Mouse (Mus musculus): ENCODE measurements around the gene Flrt3. TPM values are rescaled to one million over a fixed set of nuclear protein-coding genes. Genes with fewer than 3 reads are reported as not detected.
A peak's percentile ranks its signal among the peaks of the same experiment; 100 is the strongest.

Flrt3 gene
- polyA plus RNA-seq, 1 experiment from 2014 or later, result 60.5 TPM

GRCm38 (mm10) chr2:140676728-140677127 lies 5.5 kb upstream of the Flrt3 start:
- no peaks in the 10 kb centered on the region for H3K36me3 ChIP-seq
- no peak overlapping the region for H3K4me3 ChIP-seq (replicated peaks)
- no peak overlapping the region for H3K27ac ChIP-seq (replicated peaks)
- no peak overlapping the region for H3K9ac ChIP-seq
- H3K9me3 ChIP-seq (replicated peaks), result no peaks in the 10 kb centered on the region
- no peaks in the 10 kb centered on the region for H3K27me3 ChIP-seq
- no peaks in the 10 kb centered on the region for H3K4me1 ChIP-seq
- H3K4me2 ChIP-seq (replicated peaks), result no peak overlapping the region
- 39% methylated on average over 3 of the region's 3 CpGs for WGBS
- no peak for ATAC-seq (ENCODE audit: insufficient number of reproducible peaks, low FRiP score, low TSS enrichment, low read depth)

- Histone ChIP-seq H3K9ac (no peak overlapping the region), H3K9me3 (replicated peaks) (no peaks in the 10 kb centered on the region), H3K4me3 (replicated peaks) (no peak overlapping the region), H3K4me1 (no peaks in the 10 kb centered on the region), H3K27ac (replicated peaks) (no peak overlapping the region), H3K36me3 (no peaks in the 10 kb centered on the region), H3K4me2 (replicated peaks) (no peak overlapping the region), H3K27me3 (no peaks in the 10 kb centered on the region)
- 90% methylated on average over 5 of the region's 5 CpGs for WGBS
- ATAC-seq (ENCODE audit: insufficient number of reproducible peaks, low FRiP score, low TSS enrichment, low read depth), result no peak
Measured at GRCm38 (mm10) chr2:140673466-140673865, 2.2 kb upstream of the Flrt3 start.

- Histone ChIP-seq H3K4me1 (peaks cover 18% of the 10 kb centered on the region), H3K9ac (peak overlapping the region; percentile 79), H3K36me3 (no peaks in the 10 kb centered on the region), H3K27me3 (no peaks in the 10 kb centered on the region), H3K4me2 (replicated peaks) (peak overlapping the region; percentile 51), H3K27ac (replicated peaks) (peak overlapping the region; percentile 90), H3K9me3 (replicated peaks) (no peaks in the 10 kb centered on the region), H3K4me3 (replicated peaks) (peak overlapping the region; percentile 64)
- peak; percentile 25 for ATAC-seq (ENCODE audit: insufficient number of reproducible peaks, low FRiP score, low TSS enrichment, low read depth)
- 0% methylated on average over 12 of the region's 12 CpGs for WGBS
Measured at GRCm38 (mm10) chr2:140670457-140670856, 812 bp downstream of the Flrt3 start.

- WGBS, result 17% methylated on average over 2 of the region's 2 CpGs
Measured at GRCm38 (mm10) chr2:140669786-140670185, 1.5 kb downstream of the Flrt3 start.

GRCm38 (mm10) chr2:140669081-140669480 lies 2.2 kb downstream of the Flrt3 start:
- Histone ChIP-seq H3K27me3 (no peaks in the 10 kb centered on the region), H3K9ac (no peak overlapping the region), H3K4me3 (replicated peaks) (peak overlapping the region; percentile 42), H3K4me2 (replicated peaks) (peak overlapping the region; percentile 44), H3K4me1 (peaks cover 19% of the 10 kb centered on the region), H3K27ac (replicated peaks) (peak overlapping the region; percentile 53; the same call in 1 of the 2 replicates), H3K9me3 (replicated peaks) (no peaks in the 10 kb centered on the region), H3K36me3 (no peaks in the 10 kb centered on the region)
- WGBS, result 20% methylated on average over 2 of the region's 2 CpGs
- no peak for ATAC-seq (ENCODE audit: insufficient number of reproducible peaks, low FRiP score, low TSS enrichment, low read depth)

More at GRCm38 (mm10) chr2:140669786-140670185, 1.5 kb downstream of the Flrt3 start:
- Histone ChIP-seq H3K27ac (replicated peaks) (no peak overlapping the region), H3K9ac (no peak overlapping the region), H3K27me3 (no peaks in the 10 kb centered on the region), H3K4me3 (replicated peaks) (peak overlapping the region; percentile 64), H3K36me3 (no peaks in the 10 kb centered on the region), H3K4me2 (replicated peaks) (peak overlapping the region; percentile 51), H3K4me1 (peaks cover 19% of the 10 kb centered on the region), H3K9me3 (replicated peaks) (no peaks in the 10 kb centered on the region)
- ATAC-seq (ENCODE audit: insufficient number of reproducible peaks, low FRiP score, low TSS enrichment, low read depth), result no peak

- H3K27ac ChIP-seq (replicated peaks), result peak overlapping the region; percentile 48
- H3K9ac ChIP-seq, result 0 out of 2 replicates have a peak overlapping the region, but pooled peaks have one; percentile 9
- H3K4me1 ChIP-seq, result peaks cover 19% of the 10 kb centered on the region
- peak; percentile 61; the same call in 1 of the 2 replicates for ATAC-seq (ENCODE audit: insufficient number of reproducible peaks, low FRiP score, low TSS enrichment, low read depth)
- H3K9me3 ChIP-seq (replicated peaks), result no peaks in the 10 kb centered on the region
- no peaks in the 10 kb centered on the region for H3K36me3 ChIP-seq
- H3K27me3 ChIP-seq, result no peaks in the 10 kb centered on the region
- WGBS, result 2% methylated on average over 8 of the region's 8 CpGs
- peak overlapping the region; percentile 44 for H3K4me2 ChIP-seq (replicated peaks)
- peak overlapping the region; percentile 42 for H3K4me3 ChIP-seq (replicated peaks)
Measured at GRCm38 (mm10) chr2:140668311-140668710, 3.0 kb downstream of the Flrt3 start.

GRCm38 (mm10) chr2:140667261-140668047 lies 3.8 kb downstream of the Flrt3 start:
- H3K4me2 ChIP-seq (replicated peaks), result peak overlapping the region; percentile 44

GRCm38 (mm10) chr2:140666846-140667245 lies 4.4 kb downstream of the Flrt3 start:
- Histone ChIP-seq H3K4me3 (replicated peaks) (peak overlapping the region; percentile 42), H3K4me2 (replicated peaks) (peak overlapping the region; percentile 44), H3K9me3 (replicated peaks) (no peaks in the 10 kb centered on the region), H3K4me1 (peaks cover 19% of the 10 kb centered on the region), H3K36me3 (no peaks in the 10 kb centered on the region), H3K27me3 (no peaks in the 10 kb centered on the region), H3K27ac (replicated peaks) (peak overlapping the region; percentile 63), H3K9ac (no peak overlapping the region)
- no peak for ATAC-seq (ENCODE audit: insufficient number of reproducible peaks, low FRiP score, low TSS enrichment, low read depth)
- 12% methylated on average over 7 of the region's 7 CpGs for WGBS

More at GRCm38 (mm10) chr2:140667261-140668047, 3.8 kb downstream of the Flrt3 start:
- Histone ChIP-seq H3K36me3 (no peaks in the 10 kb centered on the region), H3K4me3 (replicated peaks) (peak overlapping the region; percentile 42), H3K9me3 (replicated peaks) (no peaks in the 10 kb centered on the region), H3K4me1 (peaks cover 19% of the 10 kb centered on the region), H3K9ac (no peak overlapping the region), H3K27ac (replicated peaks) (peak overlapping the region; percentile 63), H3K27me3 (no peaks in the 10 kb centered on the region)
- WGBS, result 18% methylated on average over 13 of the region's 13 CpGs
- ATAC-seq (ENCODE audit: insufficient number of reproducible peaks, low FRiP score, low TSS enrichment, low read depth), result no peak

- no peak overlapping the region for H3K9ac ChIP-seq
- H3K27ac ChIP-seq (replicated peaks), result no peak overlapping the region
- H3K4me3 ChIP-seq (replicated peaks), result no peak overlapping the region
- ATAC-seq (ENCODE audit: insufficient number of reproducible peaks, low FRiP score, low TSS enrichment, low read depth), result no peak
- no peaks in the 10 kb centered on the region for H3K9me3 ChIP-seq (replicated peaks)
- WGBS, result 86% methylated on average over 4 of the region's 4 CpGs
- H3K27me3 ChIP-seq, result no peaks in the 10 kb centered on the region
- no peak overlapping the region for H3K4me2 ChIP-seq (replicated peaks)
- H3K36me3 ChIP-seq, result peaks cover 18% of the 10 kb centered on the region
- H3K4me1 ChIP-seq, result peaks cover 19% of the 10 kb centered on the region
Measured at GRCm38 (mm10) chr2:140664381-140664780, 6.9 kb downstream of the Flrt3 start.

GRCm38 (mm10) chr2:140662673-140663072 lies 8.6 kb downstream of the Flrt3 start:
- no peak overlapping the region for H3K4me3 ChIP-seq (replicated peaks)
- H3K9ac ChIP-seq, result no peak overlapping the region
- peaks cover 17% of the 10 kb centered on the region for H3K4me1 ChIP-seq
- no peak overlapping the region for H3K4me2 ChIP-seq (replicated peaks)
- ATAC-seq (ENCODE audit: insufficient number of reproducible peaks, low FRiP score, low TSS enrichment, low read depth), result no peak
- peaks cover 21% of the 10 kb centered on the region for H3K36me3 ChIP-seq
- H3K27ac ChIP-seq (replicated peaks), result no peak overlapping the region
- 71% methylated on average over 5 of the region's 5 CpGs for WGBS
- no peaks in the 10 kb centered on the region for H3K9me3 ChIP-seq (replicated peaks)
- no peaks in the 10 kb centered on the region for H3K27me3 ChIP-seq

GRCm38 (mm10) chr2:140653978-140654377 lies 17.3 kb downstream of the Flrt3 start:
- H3K4me2 ChIP-seq (replicated peaks), result no peak overlapping the region
- H3K4me1 ChIP-seq, result no peaks in the 10 kb centered on the region
- 0 out of 2 replicates have a peak, but pooled peaks cover 6% of the 10 kb centered on the region for H3K36me3 ChIP-seq
- no peak for ATAC-seq (ENCODE audit: insufficient number of reproducible peaks, low FRiP score, low TSS enrichment, low read depth)
- H3K9ac ChIP-seq, result no peak overlapping the region
- no peak overlapping the region for H3K4me3 ChIP-seq (replicated peaks)
- H3K9me3 ChIP-seq (replicated peaks), result no peaks in the 10 kb centered on the region
- no peak overlapping the region for H3K27ac ChIP-seq (replicated peaks)
- WGBS, result 36% methylated on average over 2 of the region's 2 CpGs
- H3K27me3 ChIP-seq, result no peaks in the 10 kb centered on the region
